Mouse (Mus musculus): ENCODE data around the gene 6330409D20Rik.

The 6330409D20Rik gene

DNA sequence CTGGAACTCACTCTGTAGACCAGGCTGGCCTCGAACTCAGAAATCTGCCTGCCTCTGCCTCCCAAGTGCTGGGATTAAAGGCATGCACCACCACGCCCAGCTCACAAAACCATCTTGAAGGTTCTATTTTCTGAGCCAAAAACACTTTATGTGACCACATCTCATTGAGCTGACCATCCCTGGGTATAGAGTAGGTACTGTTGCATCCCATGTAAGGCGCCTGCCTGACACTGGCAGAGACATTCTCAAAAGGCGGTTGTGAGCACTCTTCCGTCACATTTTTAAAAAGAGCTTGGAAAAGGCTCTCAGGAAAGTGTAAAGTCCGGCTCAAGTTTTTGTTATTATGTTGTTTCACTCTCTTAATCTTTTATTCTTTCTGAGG is 15.8 kb upstream of the 6330409D20Rik start:
- no peak for DNase-seq (ENCODE audit: low spot score)

DNA sequence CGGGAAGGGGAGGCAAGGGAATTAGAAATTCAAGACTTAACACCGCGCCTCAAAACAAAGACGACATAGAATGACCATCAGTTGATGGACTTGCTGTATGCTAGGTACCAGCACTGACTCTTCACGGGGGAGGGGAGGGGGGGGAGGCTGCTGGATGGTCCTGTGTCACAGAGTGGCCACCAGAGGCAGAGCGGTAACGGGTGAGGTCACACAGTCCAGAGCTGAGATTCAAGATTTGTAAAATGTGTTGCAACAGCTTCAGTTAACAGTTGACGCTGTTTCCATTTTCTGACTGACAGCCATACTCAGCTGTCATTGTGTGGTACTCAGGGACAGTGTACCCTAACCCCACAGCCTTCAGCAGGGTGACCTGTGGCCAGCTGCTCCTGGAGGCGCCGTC is 11.4 kb upstream of the 6330409D20Rik start:
- DNase-seq (ENCODE audit: low spot score) = no peak

DNA sequence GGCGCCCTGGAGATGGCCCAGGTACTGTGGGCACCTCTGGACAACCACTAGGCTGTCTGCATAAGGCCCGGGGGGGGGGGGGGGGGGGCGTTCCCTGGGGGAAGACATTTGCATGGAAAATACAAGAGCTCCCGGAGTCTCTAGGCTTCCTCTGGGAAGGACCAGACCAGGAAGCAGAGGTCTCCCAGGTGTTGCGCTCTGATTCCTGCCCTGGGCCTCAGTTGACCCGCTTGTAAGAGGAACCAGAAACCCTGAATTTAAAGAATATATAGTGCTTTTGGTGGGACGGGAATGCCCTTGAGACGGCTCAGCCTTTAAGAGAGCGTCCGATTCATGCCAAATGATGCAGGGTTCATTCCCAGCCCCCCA is 10.8 kb upstream of the 6330409D20Rik start:
- DNase-seq (ENCODE audit: low spot score) = no peak

DNA sequence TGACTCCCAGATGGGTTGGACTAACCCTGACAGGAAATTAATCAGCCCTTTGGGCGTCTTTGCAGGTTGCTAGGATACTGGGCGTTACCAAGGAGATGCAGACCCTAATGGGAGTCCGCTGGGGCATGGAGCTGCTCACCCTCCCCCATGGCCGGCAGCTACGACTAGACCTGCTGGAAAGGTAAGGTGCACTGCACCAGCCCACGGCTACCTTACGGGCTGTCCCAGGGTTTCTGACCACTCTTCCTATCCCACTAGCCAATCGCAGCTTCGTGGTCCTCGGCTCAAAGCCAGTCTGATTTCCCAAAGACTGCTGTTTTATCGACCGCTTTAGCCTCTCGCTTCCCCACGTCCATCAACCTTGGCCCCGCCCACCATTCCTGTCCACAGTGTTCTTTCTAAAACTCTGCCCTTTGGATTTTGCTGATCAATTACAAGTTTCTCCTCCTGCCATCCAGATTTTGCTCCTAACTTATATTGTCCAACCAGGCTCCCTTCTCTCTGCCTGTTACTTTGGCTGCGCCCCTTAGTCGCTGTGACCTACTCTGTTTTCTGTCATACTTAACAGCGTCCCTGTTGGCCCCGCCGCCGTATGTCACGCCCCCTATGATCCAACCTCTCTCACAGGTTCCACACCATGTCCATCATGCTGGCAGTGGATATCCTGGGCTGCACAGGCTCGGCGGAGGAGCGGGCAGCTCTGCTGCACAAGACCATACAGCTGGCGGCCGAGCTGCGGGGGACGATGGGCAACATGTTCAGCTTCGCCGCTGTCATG is 10.3 kb upstream of the 6330409D20Rik start:
- DNase-seq (ENCODE audit: low spot score) = no peak

DNA sequence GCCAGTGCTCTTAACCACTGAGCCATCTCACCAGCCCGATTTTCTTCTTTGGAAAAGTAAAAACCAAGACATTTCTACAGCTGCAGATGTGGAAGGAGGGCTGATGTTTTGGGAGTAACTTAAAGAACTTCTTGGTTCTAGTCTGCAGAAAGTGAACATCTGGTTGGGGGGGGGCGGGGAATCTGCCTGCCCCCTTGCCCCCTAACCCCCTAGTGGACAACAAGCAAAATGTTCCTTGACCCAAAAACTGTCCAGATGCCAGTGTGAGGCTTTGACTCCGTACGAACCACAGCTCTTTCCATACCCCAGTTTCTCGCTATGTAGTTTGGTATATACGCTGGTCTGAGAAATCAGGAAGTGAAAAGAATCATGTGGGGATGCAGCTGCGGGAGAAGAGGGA is 9.4 kb upstream of the 6330409D20Rik start:
- DNase-seq (ENCODE audit: low spot score) = no peak

DNA sequence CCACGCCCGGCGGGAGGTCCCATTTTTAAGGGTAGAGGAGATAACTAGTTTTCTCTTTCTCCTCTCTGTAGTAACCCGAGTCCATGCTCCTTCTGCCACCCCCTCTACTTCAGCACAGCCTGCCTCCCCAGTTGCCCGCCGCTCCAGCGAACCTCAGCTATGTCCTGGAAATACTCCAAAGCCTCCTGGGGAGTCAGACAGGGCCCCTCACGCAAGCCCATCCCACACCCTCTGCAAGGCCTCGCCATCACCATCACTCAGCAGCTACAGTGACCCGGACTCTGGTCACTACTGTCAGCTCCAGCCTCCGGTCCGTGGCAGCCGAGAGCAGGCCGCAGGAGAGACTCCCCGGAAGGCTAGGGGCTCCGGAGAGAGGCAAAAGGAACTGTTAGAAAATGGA is 8.3 kb upstream of the 6330409D20Rik start:
- DNase-seq (ENCODE audit: low spot score) = no peak

DNA sequence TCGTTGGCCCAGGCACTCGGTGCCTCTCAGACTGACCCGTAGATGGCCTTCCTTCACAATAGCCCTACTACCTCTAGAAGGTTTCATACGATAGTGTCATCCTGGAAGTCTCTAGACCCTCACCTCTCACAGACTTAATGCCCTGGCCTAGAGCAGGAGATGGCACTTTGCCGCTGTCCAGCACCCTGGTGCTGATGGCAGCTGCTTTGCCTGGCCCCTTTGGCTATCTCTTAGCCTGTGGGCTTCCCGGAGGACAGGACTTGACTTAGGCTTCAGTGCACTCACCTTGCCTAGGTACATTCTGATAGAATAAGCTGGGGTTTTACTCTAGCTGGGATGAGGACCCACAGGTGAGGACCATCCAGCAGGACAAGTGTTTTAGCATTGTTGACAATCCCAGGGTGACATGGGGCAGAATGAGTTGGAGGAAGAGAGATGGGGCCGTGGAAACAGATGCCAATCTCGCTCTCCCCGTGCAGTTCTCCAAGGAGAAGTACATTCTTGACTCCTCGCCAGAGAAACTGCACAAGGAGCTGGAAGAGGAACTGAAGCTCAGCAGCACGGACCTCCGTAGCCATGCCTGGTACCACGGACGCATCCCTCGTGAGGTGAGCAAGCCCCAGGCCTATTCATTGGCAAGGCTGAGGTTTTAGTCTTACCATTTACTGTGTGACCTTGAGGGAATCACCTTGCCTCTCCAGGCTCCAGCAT is 3.6 kb upstream of the 6330409D20Rik start:
- DNase-seq (ENCODE audit: low spot score) = no peak

DNA sequence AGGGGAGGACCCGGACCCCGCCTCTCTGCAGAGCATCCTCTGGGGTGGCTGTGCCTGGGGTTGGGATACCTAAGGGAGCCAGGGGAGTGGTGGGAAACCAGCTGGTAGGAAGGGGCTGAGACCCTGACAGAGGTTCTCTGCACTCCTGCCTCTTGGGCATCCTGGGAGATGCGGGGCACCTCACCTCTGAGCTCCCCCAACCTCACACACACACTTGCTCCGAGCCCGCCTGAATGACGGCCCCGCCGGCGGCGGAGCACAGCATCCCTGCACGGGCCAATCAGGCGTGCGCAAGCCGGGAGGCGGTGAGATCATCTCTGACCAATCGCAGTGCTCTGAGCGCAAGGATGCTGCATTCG is 1.3 kb upstream of the 6330409D20Rik start:
- no peak for DNase-seq (ENCODE audit: low spot score)

DNA sequence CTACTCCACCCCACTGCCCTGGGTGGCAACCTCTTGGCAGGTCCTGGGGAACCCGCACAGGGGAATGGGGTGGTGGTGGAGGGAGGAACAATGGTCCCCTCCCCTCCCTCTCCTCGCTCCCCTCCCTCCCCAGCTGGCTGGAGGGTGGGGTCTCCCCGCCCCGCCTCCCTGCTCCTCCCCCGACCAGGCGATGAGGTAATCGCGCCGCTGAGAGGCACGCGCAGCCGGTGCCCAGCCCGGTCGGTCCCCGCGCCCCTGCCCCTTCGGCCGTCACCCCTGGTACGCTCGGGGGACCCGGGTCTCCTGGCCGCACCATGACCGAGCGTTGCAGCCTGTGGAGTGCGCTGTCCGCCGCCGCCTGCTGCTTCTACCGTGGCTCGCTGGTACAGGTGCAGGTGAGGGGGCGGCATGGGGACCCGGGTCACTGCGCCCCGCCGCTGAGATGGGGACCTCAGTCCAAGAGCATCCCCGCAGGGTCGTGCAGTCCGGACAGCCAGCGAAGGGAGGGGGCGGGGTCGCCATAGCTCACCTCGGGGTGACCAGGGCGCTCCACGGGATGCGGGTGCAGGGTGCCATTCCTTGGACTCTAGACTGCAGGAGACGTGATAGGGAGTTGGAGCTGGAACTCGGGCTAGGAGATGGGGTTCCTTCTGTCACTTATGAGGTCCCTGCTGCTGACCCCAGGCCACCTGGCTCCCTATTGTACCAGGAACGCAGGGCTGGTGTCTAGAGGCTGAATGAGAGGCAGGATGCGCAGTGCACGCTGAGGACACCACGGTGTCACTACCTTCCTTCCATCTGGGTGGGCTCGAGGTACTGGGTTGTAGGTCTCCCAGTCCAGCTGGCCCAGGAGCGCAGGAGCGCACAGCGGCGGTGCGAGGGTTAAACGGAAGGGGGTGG is 707 bp upstream of the 6330409D20Rik start:
- no peak for DNase-seq (ENCODE audit: low spot score)

DNA sequence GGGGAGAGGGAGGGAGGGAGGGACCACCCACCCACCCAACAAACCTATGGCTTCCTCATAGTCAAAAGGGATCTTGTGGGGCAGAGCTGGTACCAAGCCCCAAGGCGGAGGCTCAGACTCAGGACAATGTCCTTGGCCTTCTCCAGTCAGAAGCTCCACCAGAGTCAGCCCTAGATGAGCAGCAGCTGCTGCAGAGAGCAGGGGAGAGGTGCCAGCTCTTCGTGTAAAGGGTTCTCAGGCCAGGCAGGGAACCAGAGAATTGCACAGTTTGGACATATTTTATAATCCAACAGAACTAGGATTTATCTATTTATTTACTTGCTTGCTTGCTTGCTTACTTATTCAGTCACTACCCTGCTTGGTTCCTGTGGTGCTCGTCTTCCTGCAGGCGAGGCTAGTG is 1.5 kb downstream of the 6330409D20Rik start:
- no peak for DNase-seq (ENCODE audit: low spot score)

DNA sequence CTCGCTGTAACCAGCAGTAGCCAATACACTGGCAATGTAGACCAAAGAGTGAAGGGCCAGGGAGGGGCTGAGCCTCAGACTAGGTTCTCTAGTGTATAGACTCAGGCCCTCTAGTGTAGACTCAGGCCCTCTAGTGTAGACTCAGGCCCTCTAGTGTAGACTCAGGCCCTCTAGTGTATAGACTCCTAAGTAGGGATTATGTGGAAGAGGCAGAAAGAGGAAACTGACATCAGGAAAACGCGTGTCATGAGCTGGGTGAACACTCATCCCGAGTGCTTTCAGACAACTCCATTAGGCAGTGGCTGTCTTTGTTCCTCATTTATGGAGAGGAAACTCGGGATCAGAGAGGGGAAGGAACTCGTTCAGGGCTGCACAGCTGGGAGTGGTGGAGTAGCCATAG is 3.8 kb downstream of the 6330409D20Rik start:
- DNase-seq (ENCODE audit: low spot score) = no peak

DNA sequence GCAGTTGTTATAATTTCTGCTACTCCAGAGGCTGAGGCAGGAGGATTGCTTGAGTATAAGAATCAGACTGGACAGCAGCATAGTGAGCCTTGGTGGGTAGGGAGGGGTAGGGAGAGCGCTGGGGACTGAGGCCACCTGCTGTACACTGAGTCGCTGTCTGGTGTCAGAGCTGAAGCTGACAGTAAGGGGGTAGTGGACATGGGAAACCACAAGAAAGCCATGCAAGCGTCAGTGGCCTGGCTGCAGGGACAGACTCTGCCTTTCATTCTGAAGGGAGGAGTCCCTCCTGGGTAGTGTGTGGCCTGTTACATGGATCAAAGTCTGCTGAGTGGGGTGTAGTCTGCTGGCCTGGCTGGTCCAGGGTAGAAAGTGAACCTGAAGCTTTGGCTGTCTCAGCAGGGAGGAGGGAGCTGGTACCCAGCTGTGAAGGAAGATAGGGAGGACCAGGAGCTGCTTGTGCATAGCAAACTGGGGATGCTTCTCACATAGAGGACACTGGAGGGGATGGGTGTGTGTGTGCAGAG is 4.4 kb downstream of the 6330409D20Rik start:
- DNase-seq (ENCODE audit: low spot score) = no peak

DNA sequence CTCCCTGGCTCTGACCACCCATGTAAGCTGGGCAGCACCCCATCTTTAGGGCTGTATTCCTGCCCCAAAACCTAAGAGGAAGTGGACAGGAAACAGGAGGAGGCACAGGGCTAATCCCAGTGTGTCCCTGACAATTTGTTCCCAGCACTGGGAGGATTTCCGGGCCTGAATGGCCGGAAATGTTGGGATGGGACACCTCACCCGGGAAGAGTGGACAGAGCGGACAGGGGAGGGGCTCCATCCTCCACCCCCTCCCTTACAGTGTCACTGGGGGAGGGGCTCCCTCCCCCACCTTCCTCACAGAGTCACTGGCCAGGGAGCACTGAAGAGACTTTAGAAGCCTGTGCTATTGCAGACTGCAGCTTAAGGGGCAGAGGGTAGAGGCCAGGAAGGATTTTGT is 5.9 kb downstream of the 6330409D20Rik start:
- no peak for DNase-seq (ENCODE audit: low spot score)

DNA sequence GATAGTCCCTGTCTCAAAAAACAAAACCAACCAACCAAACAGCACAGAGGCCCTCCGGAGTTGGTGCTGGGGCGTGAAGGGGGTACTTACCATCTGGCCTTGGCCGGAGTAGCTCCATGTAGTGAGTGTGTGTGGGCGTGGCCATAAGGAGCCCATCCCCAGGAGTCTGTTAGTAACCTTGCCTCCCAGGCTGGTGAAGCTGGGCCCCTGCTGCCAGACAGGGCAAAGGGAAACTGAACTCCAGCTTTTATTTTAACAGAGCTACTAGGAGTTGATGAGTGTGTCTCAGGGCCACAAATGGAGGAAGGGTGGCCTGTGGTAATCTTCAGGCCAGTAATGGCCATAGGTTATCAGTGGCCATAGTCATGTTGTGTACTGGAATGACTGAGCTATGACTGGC is 6.3 kb downstream of the 6330409D20Rik start:
- no peak for DNase-seq (ENCODE audit: low spot score)

DNA sequence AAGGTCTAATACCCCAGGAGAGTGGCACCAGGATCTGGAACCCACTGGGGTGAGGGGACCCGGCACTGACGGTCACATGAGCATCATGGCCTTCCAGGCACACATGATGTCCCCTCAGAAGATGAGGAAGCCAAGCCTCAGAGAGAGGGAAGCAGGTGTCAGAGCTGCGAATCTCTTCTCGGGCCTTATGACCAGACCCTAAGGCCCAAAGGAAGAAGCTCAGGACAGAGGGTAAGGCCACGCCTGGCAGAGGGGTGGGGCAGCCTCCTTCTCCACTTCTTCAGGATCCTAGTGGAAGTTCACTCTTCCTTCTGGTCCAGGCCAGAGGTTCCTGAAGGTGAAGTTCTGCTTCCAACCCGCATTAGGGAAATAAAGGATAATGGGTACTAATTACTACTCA is 8.1 kb downstream of the 6330409D20Rik start:
- DNase-seq (ENCODE audit: low spot score) = no peak

DNA sequence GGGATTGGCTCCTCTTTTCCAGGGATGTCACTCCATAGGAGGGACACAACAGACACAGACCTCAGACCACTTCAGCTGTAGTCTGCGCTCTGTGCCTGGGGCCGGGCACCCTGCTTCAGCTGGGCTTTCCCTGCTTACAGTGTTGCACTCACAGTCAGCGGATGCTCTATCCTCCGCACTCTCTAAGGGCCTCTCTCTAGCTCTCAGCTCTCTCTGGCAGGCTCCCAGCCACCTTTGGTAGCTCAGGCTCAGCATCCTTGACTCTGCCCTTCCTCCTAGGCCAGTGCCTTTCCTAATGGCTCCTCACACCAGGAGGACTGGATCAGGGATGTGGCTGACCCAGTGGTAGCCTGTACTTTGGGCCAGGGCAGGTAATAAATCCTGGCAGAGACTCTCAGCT is 8.9 kb downstream of the 6330409D20Rik start:
- DNase-seq (ENCODE audit: low spot score) = no peak

DNA sequence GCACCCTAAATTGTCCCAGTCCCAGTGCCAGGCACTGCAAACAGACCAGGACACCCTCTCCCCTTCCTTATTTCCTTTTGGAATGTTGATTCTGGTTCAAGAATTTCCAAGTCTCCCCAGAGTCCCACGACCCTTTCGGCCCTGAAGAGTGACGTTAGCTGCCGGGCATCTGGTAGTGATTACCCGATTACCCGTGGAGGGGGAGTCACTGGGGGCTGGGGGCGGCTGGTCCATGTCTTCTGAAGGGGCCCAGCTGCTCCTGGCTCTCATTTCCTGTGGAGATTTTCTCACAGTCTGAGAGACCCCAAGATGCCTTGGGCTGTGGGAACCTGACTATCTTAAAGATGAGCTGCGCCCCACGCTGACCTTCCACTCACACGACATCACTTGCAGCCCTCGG is 10.0 kb downstream of the 6330409D20Rik start:
- DNase-seq (ENCODE audit: low spot score) = no peak

DNA sequence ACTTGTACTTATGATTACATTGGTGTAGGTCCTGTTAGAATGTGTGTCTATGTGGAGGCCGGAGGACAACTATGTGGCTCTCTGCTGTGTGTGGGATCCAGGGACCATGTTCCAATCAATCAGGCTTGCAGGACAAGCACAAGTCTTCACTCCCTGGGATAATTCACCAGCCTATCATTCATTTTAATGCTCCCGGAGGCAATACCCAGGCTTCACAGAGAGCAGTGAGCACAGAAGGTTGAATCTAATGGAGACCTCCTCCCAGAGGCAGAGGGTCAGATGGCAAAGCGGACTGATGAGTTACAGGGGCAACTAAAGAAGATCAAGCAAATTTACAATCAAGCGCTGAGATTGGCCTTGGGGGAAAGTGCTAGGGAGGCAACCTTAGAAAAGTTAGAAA is 11.3 kb downstream of the 6330409D20Rik start:
- no peak for DNase-seq (ENCODE audit: low spot score)

DNA sequence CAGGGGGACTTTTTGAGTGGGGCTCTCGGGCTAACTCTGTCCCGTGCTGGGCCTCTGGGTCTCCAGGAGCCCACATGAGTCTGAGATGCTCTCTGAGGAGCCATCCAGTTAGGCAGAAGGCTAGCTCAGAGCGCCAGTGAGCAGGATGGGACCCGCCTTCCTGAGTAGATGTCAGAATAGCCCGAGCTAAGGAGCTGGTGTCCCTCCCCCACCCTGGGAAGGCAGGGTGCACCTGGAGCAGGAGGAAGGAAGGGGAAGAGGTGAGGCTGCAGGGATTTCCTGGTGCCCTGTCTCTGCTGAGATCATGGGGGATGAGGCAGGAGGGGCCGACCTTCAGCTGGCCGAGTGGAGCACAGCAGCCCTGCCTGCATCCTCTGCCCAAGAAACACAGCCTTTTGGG is 12.4 kb downstream of the 6330409D20Rik start:
- no peak for DNase-seq (ENCODE audit: low spot score)

DNA sequence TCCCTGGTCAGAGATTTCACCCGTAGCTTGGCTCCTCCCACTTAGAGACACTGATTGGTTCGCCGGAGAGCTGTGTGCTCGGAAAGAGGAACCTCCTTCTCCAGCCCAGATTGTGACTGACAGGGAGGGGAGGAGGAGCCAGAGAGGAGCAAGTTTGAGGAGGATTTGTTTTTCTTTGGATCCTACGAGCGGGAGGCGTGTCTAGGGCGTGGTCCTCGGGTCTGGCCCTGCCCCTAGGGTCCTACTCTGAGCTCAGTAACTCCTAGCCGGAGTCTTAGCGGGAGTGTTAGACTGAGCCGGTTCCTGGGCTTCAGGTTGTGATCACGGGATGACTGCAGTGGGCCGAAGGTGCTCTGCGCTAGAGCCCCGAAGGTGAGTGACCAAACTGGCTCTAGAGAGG is 13.4 kb downstream of the 6330409D20Rik start:
- peak; percentile 50 for DNase-seq (ENCODE audit: low spot score)

DNA sequence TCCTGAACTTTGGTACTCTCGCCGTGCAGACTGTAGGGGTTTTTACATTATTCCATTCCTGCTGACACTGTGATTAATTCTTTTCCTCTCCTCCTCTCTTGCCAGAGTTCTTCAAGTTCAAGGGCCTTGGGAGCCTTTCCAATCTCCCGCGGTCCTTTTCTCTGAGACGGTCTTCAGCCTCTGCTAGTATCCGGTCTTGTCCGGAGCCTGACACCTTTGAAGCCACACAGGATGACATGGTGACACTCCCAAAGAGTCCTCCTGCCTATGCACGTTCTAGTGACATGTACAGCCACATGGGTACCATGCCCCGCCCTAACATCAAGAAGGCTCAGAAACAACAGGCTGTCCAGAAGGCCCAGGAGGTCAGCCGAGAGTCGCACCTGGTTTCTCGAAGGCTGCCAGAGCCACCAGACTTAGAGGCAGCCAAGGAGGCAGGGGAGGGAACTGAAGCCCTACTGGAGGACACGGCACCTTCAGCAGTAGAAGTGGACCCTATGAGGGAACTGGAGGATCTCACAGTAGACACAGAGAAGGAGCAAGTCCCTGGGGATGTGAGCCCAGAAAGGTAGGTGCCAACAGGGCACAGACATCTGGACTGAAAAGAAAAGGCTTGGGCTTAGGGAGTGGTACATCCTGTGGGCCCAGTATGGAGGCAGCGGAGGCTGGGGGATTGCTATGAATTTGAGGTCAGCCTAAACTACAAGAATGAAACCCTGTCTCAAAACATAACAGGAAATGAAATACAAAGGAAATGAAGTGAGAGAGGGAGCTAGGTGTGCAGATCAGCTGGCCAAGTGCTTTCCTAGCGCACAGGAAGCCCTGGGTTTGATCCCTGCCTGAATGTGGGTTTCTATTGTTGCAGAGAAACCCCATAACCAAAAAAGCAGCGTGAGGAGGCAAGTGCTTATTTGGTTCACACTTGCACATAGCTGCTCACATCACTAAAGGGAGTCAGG is 15.7 kb downstream of the 6330409D20Rik start:
- no peak for DNase-seq (ENCODE audit: low spot score)

DNA sequence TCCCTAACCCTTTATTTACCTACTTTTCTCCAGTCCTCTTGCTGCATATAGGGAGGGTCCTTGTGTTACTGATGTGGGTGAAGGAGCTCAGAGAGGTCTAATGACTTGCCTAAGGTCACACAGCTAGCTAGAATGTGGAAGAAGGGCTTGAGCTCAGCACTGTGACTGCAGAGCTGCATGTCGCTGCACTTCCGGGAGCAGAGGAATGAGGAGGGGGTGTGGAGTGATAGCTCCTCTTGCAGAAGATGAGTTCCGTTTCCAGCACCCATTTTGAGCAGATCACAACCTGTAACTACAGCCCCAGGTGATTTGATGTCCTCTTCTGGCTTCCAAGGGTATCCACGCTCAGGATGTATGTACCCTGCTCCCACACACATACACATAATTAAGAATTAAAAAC is 16.7 kb downstream of the 6330409D20Rik start:
- DNase-seq (ENCODE audit: low spot score) = no peak

All from urinary bladder, postnatal 10 days (tissue).